Mouse (Mus musculus) heart, adult 2 months (tissue): ENCODE measurements around the gene Ptcra.

ENCODE experiments used
- CTCF ChIP-seq: fragments of 200-600 bp; IDR thresholded peaks from 2 replicates; pipeline ENCODE4 v1.8.1; 2022; ENCODE audit warnings: antibody characterized with exemption, mild to moderate bottlenecking, moderate library complexity
- EP300 ChIP-seq: fragments of 200-500 bp; IDR thresholded peaks from 2 replicates; pipeline ENCODE4 v1.6.1; 2011; ENCODE audit warnings: low read depth, low read length, control low read depth; ENCODE audit not compliant: insufficient read depth
- POLR2A ChIP-seq: fragments of 200-500 bp; IDR thresholded peaks from 2 replicates; pipeline ENCODE4 v1.6.1; 2011; ENCODE audit warnings: mild to moderate bottlenecking, low read depth, low read length, control low read depth; ENCODE audit not compliant: insufficient read depth

- TF ChIP-seq POLR2A, result no peak
- no peak for TF ChIP-seq CTCF
- no peak for TF ChIP-seq EP300
These were observed 15.7 kb downstream of the Ptcra start for GRCm38 (mm10) chr17:46747806-46748205.
